Mouse (Mus musculus) frontal cortex, adult 2 months (tissue): ENCODE data around the gene Gm17018. TPM values are rescaled to one million over a fixed set of nuclear protein-coding genes. Genes with fewer than 3 reads are reported as not detected.
A peak's percentile ranks its signal among the peaks of the same experiment; 100 is the strongest.

Experiments used
- DNase-seq, 2 experiments: peaks; one replicate each; pipeline ENCODE4 v3.0.0; 2022; ENCODE audit warnings: low spot score in 1 of 2; ENCODE audit errors: extremely low spot score in 1 of 2
- polyA plus RNA-seq: library from polyadenylated mRNA; depleted of rRNA; stranded (reverse); fragments of >200 nt; gene quantifications from 2 replicates; pipeline ENCODE4 v1.2.3, GENCODE M21; 2012

The Gm17018 gene
- polyA plus RNA-seq, 1 experiment, result 51.8 TPM

DNA sequence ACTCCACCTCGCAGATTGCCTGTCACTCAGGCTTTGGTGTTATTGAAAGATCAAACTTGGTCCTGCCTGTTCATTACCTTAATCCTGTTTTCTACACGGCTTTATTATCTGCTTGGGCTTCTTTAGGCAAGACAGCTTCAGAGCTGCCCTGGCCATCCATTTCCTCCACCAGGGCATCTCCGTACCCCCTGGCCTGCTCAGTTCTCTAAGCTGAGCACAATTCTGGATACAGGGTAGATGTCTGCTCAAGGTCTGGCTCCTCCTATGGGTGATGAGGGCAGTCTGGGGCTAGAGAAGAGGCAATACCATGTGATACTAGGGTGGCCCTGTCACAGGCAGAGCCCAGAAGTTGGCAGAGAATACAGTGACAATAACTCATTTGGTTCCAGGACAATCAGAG lies 26.4 kb downstream of the Gm17018 start:
- DNase-seq, result no peak

DNA sequence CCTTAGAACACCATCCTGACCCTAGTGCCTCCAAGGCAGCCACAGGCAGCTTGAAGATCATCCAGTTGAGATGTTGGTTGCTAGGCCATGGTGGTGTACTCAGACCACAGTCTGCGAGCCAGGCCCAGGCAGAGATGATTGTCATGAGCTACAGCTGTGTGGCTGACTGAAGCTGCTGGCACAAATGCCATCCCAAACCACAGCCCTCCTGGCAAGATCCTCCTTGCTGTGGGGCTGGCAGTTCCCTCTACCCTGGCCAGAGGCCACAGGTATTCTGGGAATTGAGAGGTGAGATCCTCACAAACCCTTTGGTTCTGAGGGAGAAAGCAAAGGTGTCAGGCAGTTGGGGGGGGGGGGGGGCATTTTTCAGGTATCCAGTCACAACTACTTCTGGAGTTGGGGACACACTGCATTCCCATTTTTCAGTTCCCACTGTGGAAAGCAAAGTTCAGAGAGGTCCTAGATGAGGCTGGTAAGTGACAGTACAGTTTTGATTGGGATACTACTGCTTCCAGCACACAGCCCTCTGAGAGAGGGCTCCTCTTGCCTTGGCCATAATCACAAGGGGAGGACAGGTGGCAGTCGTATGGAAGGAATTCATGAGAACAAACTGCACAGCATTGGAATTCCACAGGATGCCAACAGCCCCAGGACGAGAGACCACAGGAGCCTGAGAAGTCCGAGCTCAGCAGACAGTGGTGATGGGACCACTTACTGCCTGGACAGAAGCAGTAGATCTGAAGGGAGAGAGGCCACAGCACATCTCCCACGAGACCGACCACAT lies 27.3 kb downstream of the Gm17018 start:
- DNase-seq, result no peak

DNA sequence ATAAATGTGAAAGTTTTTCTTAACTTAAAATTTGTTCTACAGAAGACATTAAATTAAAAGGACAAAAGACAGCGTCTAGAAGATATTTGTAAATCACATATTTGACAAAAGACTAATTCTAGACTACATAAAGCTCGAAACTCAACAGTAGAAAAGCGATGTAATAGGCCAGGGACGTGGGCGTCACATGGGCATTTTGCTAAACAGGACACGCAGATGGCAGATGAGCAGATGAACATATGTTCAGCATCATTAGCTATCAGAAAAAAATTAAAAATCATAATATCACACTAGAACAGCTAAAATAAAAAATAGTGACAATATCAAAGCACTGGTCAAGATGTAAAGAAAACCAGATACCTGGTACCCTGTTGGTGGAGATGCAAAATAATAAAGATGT lies 29.3 kb downstream of the Gm17018 start:
- no peak for DNase-seq

DNA sequence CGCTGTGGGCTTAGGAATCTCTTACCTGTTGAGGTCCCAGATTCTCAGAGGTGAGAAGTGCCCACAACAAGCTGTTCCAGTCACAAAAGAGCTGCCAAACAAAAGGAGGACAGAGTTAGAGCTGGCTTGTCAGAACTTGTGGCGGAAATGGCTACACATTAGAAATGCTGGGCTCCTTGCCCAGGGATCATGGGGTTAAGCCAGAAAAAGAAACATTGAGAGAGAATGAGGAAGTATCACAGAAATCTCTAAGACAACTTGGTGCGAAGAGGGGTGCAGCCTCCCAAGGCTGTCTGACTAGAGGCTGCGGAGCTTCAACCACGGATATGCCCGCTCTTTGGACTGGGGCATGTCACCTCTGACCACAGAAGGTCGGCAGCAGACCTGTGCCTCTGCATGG lies 31.3 kb downstream of the Gm17018 start:
- peak in 1 of 2 experiments; percentile 26 for DNase-seq

DNA sequence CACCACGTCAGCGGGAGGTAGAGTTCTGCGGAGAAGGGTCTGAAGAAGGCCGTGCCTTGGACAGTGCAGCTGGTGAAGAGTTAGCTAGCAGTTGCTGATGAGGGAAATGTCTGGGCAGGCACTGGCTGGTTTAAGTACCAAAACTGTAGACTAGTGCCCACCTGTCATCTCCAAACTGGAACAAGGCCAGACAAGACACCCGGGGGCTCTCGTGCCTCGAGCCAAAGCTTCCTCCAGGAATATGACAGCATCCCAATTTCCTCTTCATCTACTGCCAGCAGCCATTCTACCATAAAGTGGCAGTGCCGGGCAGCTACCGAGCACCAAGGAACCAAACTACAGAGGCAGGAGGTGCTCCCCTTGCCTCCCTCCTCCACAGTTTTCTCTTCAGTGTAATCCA lies 32.5 kb downstream of the Gm17018 start:
- DNase-seq, result no peak

DNA sequence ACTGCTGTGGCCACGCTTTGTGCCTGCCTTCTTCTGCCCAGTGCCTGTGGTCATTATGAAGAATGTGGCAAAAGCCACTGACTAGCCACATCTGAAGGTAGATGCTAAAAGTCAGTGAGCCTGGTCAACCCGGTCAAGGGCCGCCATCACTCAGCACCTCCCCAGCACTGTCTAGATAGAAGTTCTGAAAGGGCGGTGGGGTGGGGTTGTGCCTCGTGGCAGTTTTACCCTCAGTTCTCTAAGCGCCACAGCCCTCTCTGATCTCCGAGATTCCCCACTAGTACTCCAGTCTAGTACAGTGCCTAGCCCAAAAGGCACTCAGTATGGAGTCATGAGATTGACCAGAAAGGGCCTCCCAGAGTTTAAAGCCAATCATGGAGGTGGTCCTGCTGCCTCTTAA lies 33.7 kb downstream of the Gm17018 start:
- DNase-seq, result no peak

DNA sequence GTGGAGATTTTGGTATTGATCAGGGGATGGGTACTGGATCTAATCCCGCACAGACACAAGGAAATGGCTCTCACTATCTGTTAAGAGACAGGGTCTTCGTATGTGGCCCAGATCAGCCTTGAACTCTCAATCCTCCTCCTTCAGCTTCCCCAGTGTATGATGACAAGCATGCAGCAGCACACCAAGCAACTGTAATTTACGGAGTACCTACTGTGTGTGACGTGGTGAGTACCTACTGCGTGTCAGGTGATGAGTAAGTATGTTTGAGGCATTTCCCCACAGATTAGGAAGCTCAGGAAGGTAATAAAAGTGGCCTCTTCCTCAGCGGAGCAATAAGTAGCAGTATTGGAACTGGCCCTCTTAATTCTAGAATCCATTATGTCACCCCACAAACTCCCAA lies 35.1 kb downstream of the Gm17018 start:
- DNase-seq, result no peak

DNA sequence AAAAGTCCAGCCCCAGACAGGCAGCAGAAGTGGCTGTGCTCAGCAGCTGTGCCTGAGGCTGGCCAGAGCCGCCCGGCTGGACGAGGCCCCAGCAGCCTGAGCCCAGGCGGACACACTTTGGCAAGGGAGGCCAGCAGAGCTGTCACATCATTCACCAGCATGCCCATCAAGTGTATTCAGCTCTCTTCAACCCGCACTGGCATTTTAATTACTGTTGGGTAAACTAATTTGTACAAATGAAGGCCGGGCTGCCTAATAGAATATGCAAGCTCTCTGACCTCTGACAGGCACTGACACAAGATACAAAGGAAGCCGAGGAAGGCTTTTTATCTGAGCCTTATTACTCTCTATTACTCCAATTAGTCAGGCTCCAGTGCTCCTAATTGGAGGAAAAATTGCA lies 35.6 kb downstream of the Gm17018 start:
- DNase-seq, result peak in 1 of 2 experiments; percentile 26

DNA sequence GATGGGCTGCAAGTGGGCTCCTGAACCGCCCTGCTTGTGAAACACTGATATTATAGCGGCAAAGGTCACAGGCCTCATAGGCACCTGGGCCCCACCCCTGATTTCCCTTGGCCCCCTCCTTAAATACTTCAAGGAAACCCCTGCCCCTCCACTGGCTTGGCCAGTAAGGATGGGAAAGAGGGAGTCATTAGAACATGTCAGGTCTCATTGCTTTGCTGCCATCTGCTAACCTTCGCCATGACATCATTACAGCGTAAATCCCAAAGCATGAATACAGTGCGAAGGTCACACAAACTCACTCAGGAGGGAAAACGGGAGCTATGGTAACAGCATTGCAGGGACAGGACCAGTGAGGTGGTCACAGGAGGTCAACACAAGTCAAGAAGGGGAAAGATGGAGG lies 36.0 kb downstream of the Gm17018 start:
- no peak for DNase-seq

DNA sequence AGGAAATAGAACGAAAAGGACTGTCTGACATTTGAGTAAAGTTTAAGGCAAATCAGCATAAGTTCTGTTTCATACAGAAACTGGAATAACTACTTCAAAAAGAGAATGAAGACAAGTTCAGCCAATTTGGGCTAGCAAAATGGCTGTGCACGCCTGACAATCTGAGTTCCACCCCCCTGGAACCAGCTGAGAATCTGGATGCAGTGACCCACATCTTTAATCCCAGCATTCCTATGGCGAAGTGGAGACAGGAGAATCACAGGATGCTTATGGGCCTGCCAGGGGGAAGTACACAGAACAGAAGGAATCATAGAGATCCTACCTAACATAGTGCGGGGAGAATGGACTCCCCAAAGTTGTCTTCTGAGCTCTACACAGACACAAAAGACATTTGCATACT lies 36.7 kb downstream of the Gm17018 start:
- DNase-seq, result no peak

DNA sequence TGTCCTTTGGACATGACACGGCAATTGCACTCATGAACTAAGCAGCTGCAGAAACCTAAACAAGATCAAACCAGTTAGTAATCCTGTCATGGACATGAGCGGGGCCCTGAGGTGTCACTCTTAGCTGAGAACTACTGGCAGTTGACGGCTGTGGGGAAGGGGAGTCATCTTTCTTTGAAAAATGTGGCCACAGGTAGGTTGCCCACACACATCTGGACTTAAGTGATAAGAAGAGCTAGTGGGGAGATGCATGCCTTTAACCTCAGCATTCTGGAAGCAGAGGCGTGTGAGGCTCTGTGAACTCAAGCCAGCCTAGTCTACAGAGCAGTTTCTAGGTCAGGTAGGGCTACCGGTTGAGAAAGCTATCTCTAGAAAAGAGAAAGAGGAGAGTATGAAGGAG lies 42.2 kb downstream of the Gm17018 start:
- no peak for DNase-seq

DNA sequence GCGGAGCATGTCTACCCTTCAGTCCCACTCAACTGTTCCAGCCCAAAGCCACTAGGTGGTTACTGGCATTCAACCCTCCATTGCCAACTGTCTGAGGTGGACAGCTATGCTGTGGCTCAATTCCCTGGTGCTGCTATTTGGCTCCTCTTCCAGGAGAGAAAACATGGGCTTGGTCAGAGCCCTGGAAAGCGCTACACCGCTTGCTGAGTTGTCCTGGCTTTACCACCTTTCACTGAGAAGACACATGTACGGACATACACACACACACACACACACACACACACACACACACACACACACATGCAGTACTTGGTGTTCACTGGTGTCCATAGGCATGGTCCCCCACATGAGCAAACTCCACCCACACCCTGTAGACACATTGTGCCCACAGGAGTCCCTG lies 46.3 kb downstream of the Gm17018 start:
- DNase-seq, result no peak

DNA sequence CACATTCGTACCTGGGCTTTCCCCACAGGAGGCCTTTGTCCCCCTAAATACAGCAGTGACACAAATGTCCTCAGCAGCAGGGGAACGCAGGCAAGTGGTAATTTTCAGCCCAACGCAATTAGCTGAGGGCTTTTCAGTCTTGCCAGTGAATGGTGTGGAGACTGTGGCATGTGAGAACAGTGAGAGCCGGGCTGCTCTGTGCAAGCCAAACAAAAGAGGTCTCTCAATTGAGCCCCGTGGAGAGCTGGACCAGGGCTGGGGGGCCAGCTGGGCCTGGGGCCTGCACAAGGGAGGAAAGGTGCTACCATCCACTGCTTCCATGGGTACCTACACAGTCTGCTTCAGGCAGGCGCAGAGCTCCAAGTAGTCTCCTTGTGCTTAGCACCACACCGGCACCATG lies 47.1 kb downstream of the Gm17018 start:
- DNase-seq, result no peak

DNA sequence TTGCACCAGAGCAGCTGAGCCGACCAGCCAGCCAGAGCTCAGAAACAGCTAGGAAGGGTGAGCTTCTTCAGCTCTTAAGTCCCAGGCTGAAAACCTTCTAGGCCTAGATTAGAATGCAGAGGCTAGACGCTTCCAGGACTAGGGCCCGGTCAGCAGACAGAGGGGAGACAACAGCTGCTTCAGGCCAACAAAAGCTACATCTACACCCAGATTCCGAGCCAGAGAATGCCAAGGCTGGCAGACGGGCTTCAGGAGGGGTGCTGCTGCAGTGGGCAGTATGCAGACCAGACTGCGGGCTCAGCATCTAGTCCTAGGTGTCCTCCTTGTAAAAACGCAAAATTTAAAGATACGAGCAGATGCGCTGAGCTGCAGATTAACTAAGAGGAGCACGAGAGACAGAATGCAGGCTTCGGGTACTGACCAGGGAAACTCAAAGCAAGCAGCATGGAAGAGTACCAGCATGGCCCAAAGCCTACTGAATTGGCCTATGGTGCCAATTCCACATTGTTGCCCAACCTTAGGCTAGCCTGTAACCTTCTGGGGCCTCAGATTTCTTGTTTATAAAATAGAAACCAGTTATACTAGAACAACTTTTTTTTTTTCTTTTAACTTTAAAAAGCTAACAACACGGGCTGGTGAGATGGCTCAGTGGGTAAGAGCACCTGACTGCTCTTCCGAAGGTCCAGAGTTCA lies 48.4 kb downstream of the Gm17018 start:
- DNase-seq, result no peak

DNA sequence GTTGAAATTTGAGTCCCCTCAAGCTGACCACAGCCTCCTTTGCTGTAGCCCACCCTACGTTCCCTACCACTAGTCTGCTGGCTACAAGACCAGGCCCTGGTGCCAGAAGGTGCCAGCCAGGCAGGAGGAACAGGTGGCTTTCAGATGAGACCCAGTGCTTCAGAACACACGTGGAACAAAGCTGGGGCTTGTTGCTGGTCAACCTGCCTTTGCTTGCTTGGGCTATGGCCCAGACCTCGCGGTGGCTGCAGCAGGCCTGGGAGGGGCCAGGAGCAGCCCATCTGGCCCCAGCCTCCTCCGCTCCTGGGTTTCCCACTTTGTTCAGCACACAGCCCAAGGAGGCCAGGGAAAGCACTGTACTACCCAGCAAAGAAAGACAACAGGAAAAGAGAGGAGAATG lies 50.4 kb downstream of the Gm17018 start:
- no peak for DNase-seq

DNA sequence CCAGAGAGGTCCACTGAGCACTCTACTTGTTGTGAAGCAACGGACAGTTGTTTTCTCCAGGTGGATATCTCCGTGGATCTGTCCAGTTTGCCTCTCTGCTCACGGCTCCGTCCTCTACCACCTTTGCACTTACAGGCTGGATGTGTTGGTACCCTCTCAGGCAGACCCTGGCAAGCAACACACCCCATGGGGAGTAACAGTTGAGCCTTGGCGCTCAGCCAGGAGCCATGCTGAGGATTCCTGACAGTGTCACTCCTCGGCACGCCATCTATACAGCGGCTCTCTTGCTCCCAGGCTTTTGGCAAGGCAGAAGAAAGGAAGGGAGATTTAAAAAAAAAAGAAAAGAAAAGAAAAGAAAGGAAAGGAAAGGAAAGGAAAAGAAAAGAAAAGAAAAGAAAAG lies 54.0 kb downstream of the Gm17018 start:
- DNase-seq, result no peak

DNA sequence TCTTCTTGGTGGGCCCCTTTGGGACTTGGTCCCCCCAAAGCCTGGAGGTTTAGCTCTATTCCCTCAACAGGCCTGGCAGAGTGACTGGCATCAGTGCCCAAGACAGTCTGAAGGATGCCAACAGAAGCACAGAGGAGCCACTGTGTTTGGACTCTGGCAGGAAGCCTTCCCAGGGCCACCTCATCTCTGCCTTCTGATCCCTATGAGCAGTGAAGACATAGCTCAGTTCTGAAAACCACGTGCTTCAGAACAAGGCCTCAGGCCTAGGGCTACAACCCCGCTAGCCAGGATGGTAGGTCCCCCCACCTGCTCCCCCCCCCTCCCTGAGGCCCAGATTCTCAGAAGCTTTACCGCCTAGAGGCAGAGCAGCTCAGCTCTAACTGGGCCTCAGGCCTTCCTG lies 54.5 kb downstream of the Gm17018 start:
- peak in 1 of 2 experiments; percentile 46 for DNase-seq

DNA sequence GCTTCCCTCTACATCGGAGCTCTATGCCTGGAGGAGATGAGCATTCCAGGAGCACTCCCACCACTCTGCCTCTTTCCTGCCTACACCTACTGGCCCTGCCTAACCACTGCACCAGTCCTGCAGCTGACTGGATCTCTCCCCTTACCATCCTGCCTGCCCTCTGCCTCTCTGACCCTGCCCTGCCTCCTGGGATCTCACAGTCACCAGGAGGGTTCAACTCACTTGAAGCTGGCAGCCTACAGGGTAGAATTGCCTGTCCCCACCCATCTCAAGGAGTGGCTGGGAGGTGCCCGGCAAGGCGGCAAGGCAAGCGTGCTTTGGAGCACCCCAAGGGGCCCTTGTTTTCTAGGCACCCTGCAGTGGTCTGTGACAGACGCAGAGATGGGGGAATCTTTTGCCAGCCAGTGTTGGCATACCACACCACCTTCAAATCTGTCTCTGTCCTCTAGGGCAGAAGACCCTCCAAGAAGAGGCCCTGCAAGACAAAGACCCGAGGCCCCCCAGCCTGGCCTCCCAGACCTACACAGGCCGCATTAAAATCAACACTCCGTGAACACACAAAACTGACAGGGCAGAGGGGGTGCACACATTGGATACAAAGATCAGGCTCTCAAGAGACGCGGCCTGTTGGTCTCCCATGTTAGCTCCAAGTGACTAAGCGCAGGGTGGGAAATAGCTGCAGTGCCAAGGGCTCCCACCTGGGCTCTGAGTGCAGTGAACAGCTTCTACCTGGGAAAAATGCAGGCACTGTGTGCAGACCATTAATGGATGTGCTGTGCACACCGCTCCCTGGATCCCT lies 55.2 kb downstream of the Gm17018 start:
- DNase-seq, result no peak

DNA sequence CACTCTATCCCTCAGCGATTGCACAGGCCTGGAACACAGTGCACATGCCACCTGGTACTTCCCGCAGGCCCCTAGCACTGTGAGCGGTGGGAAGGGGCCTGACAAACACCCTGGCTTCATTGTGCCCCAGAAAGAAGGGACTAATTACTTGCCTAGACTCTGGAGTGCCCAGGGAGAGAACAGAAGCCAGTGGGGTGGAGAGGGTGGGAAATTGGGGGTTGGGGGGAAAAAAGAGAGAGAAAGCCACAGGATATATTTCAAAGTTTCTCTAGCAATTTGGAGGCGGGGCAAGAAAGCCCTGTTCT lies 55.8 kb downstream of the Gm17018 start:
- no peak for DNase-seq

DNA sequence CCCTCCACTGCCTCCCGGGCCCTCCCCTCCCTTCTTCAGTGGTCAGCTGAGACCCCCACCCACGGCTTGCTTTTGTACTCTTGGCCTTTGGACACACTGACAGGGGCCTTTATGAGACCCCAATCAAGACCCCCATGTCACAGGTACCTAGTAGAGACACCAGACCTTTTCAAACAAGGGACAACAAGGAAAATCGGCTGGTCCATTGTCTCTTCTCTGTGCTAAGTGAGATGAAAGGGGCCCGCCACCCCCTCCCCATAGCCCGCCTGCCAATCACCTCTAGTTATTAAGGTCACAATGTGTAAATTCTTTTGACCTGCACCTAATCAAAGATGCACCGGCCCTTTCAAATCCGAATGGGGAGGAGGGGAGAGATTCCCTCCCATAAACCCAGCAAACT lies 56.3 kb downstream of the Gm17018 start:
- no peak for DNase-seq

DNA sequence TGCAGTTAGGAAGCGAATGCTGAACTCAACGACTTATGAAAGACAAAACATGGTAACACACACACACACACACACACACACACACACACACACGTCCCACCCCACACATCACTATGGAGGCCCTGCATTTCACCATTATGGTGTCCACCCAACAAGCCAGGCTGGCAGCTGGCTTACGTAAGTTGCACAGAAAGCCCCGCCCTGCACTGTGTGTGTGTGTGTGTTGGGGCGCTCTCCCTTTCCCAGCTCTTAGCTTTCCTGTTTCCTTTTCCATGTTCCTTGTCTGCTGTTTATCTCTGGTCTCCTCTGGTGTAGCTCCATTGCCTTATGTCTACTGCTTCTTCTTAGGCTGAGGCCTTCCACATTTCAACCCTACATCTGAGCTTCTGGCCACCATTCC lies 57.8 kb downstream of the Gm17018 start:
- DNase-seq, result no peak
